Mouse (Mus musculus) forebrain, embryonic 15.5 days (tissue): ENCODE data around the gene Mdm1. TPM values are rescaled to one million over a fixed set of nuclear protein-coding genes. Genes with fewer than 3 reads are reported as not detected.
A peak's percentile ranks its signal among the peaks of the same experiment; 100 is the strongest.

Experiments used
- ATAC-seq: fragments of 200-750 bp; cut with Nextera tagmentation; replicated peaks from 2 replicates; pipeline ENCODE4 v1.8.0; 2017; ENCODE audit warnings: mild to moderate bottlenecking, moderate TSS enrichment, moderate library complexity
- H3K27ac ChIP-seq: fragments of 300-500 bp; sonication (generic); replicated peaks from 2 replicates; pipeline ENCODE4 v1.5.1; 2015; ENCODE audit warnings: mild to moderate bottlenecking, inconsistent platforms
- H3K27me3 ChIP-seq: fragments of 300-500 bp; sonication (generic); 2 replicates; pipeline ENCODE4 v1.6.1; 2015; ENCODE audit warnings: inconsistent platforms
- H3K36me3 ChIP-seq: fragments of 300-500 bp; sonication (generic); 2 replicates; pipeline ENCODE4 v1.6.1; 2015; ENCODE audit warnings: mild to moderate bottlenecking, inconsistent platforms
- H3K4me1 ChIP-seq: fragments of 300-500 bp; sonication (generic); 2 replicates; pipeline ENCODE4 v1.6.1; 2015; ENCODE audit warnings: inconsistent platforms
- H3K4me2 ChIP-seq: fragments of 300-500 bp; sonication (generic); replicated peaks from 2 replicates; pipeline ENCODE4 v1.6.1; 2015; ENCODE audit warnings: mild to moderate bottlenecking, inconsistent platforms
- H3K4me3 ChIP-seq: fragments of 300-500 bp; sonication (generic); 2 replicates; pipeline ENCODE4 v1.5.1; 2015; ENCODE audit warnings: mild to moderate bottlenecking, inconsistent platforms
- H3K9ac ChIP-seq: fragments of 300-500 bp; sonication (generic); replicated peaks from 2 replicates; pipeline ENCODE4 v1.6.1; 2015; ENCODE audit warnings: mild to moderate bottlenecking, inconsistent platforms
- H3K9me3 ChIP-seq: fragments of 300-500 bp; sonication (generic); 2 replicates; pipeline ENCODE4 v1.6.1; 2016; ENCODE audit warnings: inconsistent platforms
- WGBS: fragments of 180-500 bp; shearing (Covaris S2); methylation state at CpG from one replicate; pipeline ENCODE4 v1.1.7; 2015; ENCODE audit warnings: mixed read lengths; 5-methylcytosine and 5-hydroxymethylcytosine counted together
- polyA plus RNA-seq: library from polyadenylated mRNA; unstranded; fragments of >200 nt; fragmentation: Nextera tagmentation; extraction: Ambion mirVana; gene quantifications from 2 replicates; pipeline ENCODE4 v1.2.1, GENCODE M21; 2015

Gene Mdm1
- polyA plus RNA-seq: 38.7 and 42.8 TPM in 2 replicates

GRCm38 (mm10) chr10:118141018-118141883 lies at the start of gene Mdm1:
Mdm1 (plus strand) TSS chr10:118141811.
- Histone ChIP-seq H3K27ac (peak within 1 kb of the TSS; percentile 75), H3K4me3 (peak within 1 kb of the TSS; percentile 75), H3K9me3 (no peaks in the 10 kb centered on the region), H3K4me1 (peaks cover 10% of the 10 kb centered on the region), H3K36me3 (no peaks in the 10 kb centered on the region), H3K9ac (peak within 1 kb of the TSS; percentile 61), H3K27me3 (no peaks in the 10 kb centered on the region), H3K4me2 (peak within 1 kb of the TSS; percentile 64)
- peak; percentile 100 for ATAC-seq
- 5% methylated on average over 46 of the region's 47 CpGs for WGBS

GRCm38 (mm10) chr10:118092745-118093144 lies 48.9 kb upstream of the Mdm1 start:
- Histone ChIP-seq H3K4me1 (peaks cover 5% of the 10 kb centered on the region), H3K27me3 (no peaks in the 10 kb centered on the region), H3K9ac (no peak overlapping the region), H3K27ac (no peak overlapping the region), H3K4me2 (no peak overlapping the region), H3K36me3 (no peaks in the 10 kb centered on the region), H3K4me3 (no peak overlapping the region), H3K9me3 (no peaks in the 10 kb centered on the region)
- WGBS: 89% methylated on average over 6 of the region's 6 CpGs
- ATAC-seq: no peak

- WGBS: 74% methylated on average over 9 of the region's 9 CpGs
- no peak overlapping the region for H3K4me2 ChIP-seq
- no peak for ATAC-seq
- no peaks in the 10 kb centered on the region for H3K36me3 ChIP-seq
- H3K9ac ChIP-seq: no peak overlapping the region
- no peak overlapping the region for H3K27ac ChIP-seq
- H3K4me1 ChIP-seq: no peaks in the 10 kb centered on the region
- H3K4me3 ChIP-seq: no peak overlapping the region
- no peaks in the 10 kb centered on the region for H3K27me3 ChIP-seq
- no peaks in the 10 kb centered on the region for H3K9me3 ChIP-seq
Measured at GRCm38 (mm10) chr10:118093728-118094127, 47.9 kb upstream of the Mdm1 start.

GRCm38 (mm10) chr10:118094853-118095252 lies 46.8 kb upstream of the Mdm1 start:
- H3K9me3 ChIP-seq: no peaks in the 10 kb centered on the region
- no peaks in the 10 kb centered on the region for H3K36me3 ChIP-seq
- ATAC-seq: no peak
- no peak overlapping the region for H3K4me2 ChIP-seq
- no peak overlapping the region for H3K9ac ChIP-seq
- H3K27ac ChIP-seq: no peak overlapping the region
- WGBS: 84% methylated on average over 4 of the region's 4 CpGs
- H3K27me3 ChIP-seq: no peaks in the 10 kb centered on the region
- no peaks in the 10 kb centered on the region for H3K4me1 ChIP-seq
- no peak overlapping the region for H3K4me3 ChIP-seq

- Histone ChIP-seq H3K36me3 (no peaks in the 10 kb centered on the region), H3K4me1 (no peaks in the 10 kb centered on the region), H3K4me2 (no peak overlapping the region), H3K27ac (no peak overlapping the region), H3K9me3 (no peaks in the 10 kb centered on the region), H3K9ac (no peak overlapping the region), H3K4me3 (no peak overlapping the region), H3K27me3 (no peaks in the 10 kb centered on the region)
- no peak for ATAC-seq
- 92% methylated on average over 6 of the region's 6 CpGs for whole genome bisulfite sequencing
Measured at GRCm38 (mm10) chr10:118096223-118096622, 45.4 kb upstream of the Mdm1 start.

GRCm38 (mm10) chr10:118097898-118098297 lies 43.7 kb upstream of the Mdm1 start:
- H3K4me3 ChIP-seq: no peak overlapping the region
- no peak overlapping the region for H3K27ac ChIP-seq
- H3K36me3 ChIP-seq: no peaks in the 10 kb centered on the region
- H3K4me2 ChIP-seq: no peak overlapping the region
- H3K4me1 ChIP-seq: no peaks in the 10 kb centered on the region
- H3K27me3 ChIP-seq: no peaks in the 10 kb centered on the region
- no peak overlapping the region for H3K9ac ChIP-seq
- no peaks in the 10 kb centered on the region for H3K9me3 ChIP-seq
- 73% methylated on average over 3 of the region's 3 CpGs for WGBS
- no peak for ATAC-seq

- WGBS: 60% methylated on average over 5 of the region's 5 CpGs
Measured at GRCm38 (mm10) chr10:118100570-118100969, 41.0 kb upstream of the Mdm1 start.

GRCm38 (mm10) chr10:118101056-118101455 lies 40.6 kb upstream of the Mdm1 start:
- Histone ChIP-seq H3K4me2 (no peak overlapping the region), H3K27me3 (no peaks in the 10 kb centered on the region), H3K9me3 (no peaks in the 10 kb centered on the region), H3K4me1 (peaks cover 8% of the 10 kb centered on the region), H3K36me3 (no peaks in the 10 kb centered on the region), H3K4me3 (no peak overlapping the region), H3K27ac (no peak overlapping the region), H3K9ac (no peak overlapping the region)
- WGBS: 80% methylated on average over 2 of the region's 2 CpGs
- no peak for ATAC-seq

More at GRCm38 (mm10) chr10:118100570-118100969, 41.0 kb upstream of the Mdm1 start:
- Histone ChIP-seq H3K9ac (no peak overlapping the region), H3K36me3 (no peaks in the 10 kb centered on the region), H3K4me3 (no peak overlapping the region), H3K27ac (no peak overlapping the region), H3K4me1 (peaks cover 8% of the 10 kb centered on the region), H3K4me2 (no peak overlapping the region), H3K9me3 (no peaks in the 10 kb centered on the region), H3K27me3 (no peaks in the 10 kb centered on the region)
- no peak for ATAC-seq

GRCm38 (mm10) chr10:118103020-118103666 lies 38.5 kb upstream of the Mdm1 start:
- Histone ChIP-seq H3K27me3 (no peaks in the 10 kb centered on the region), H3K9me3 (no peaks in the 10 kb centered on the region), H3K4me3 (peak overlapping the region; percentile 45), H3K36me3 (no peaks in the 10 kb centered on the region), H3K27ac (peak overlapping the region; percentile 63), H3K4me2 (peak overlapping the region; percentile 53), H3K9ac (peak overlapping the region; percentile 55), H3K4me1 (peaks cover 8% of the 10 kb centered on the region)
- ATAC-seq: peak; percentile 96
- WGBS: under 1% methylated on average over 20 of the region's 20 CpGs

GRCm38 (mm10) chr10:118103906-118104305 lies 37.7 kb upstream of the Mdm1 start:
- Histone ChIP-seq H3K27me3 (no peaks in the 10 kb centered on the region), H3K27ac (0 out of 2 replicates have a peak overlapping the region, but pooled peaks have one; percentile 63), H3K4me1 (peaks cover 8% of the 10 kb centered on the region), H3K9me3 (no peaks in the 10 kb centered on the region), H3K4me3 (0 out of 2 replicates have a peak overlapping the region, but pooled peaks have one; percentile 45), H3K9ac (no peak overlapping the region), H3K4me2 (no peak overlapping the region), H3K36me3 (no peaks in the 10 kb centered on the region)
- ATAC-seq: no peak
- WGBS: 81% methylated on average over 10 of the region's 10 CpGs

GRCm38 (mm10) chr10:118107031-118107430 lies 34.6 kb upstream of the Mdm1 start:
- H3K4me2 ChIP-seq: no peak overlapping the region
- H3K9me3 ChIP-seq: no peaks in the 10 kb centered on the region
- H3K27me3 ChIP-seq: no peaks in the 10 kb centered on the region
- no peak overlapping the region for H3K4me3 ChIP-seq
- no peak overlapping the region for H3K9ac ChIP-seq
- no peak for ATAC-seq
- H3K4me1 ChIP-seq: peaks cover 8% of the 10 kb centered on the region
- H3K27ac ChIP-seq: no peak overlapping the region
- WGBS: 86% methylated on average over 9 of the region's 9 CpGs
- H3K36me3 ChIP-seq: no peaks in the 10 kb centered on the region
